Mouse (Mus musculus) megakaryocyte progenitor cell, adult 5-6 weeks (primary cell): ENCODE measurements at regions not wholly inside any gene's neighbourhood (a gene's known extent, or its start where the extent isn't known, plus 50 kb on each side); places are given as distances from the start of the nearest gene placed in this dataset.
A peak's percentile ranks its signal among the peaks of the same experiment; 100 is the strongest.
"Not testable (repeated sequence)": the region's sequence is repeated elsewhere in the genome, so short reads cannot be mapped to it uniquely, and the experiment has no call there.

ENCODE experiments used
- ATAC-seq: replicated peaks from 2 replicates; pipeline ENCODE4 v1.8.0; 2016; ENCODE audit warnings: mild to moderate bottlenecking, moderate TSS enrichment, inconsistent platforms; ENCODE audit not compliant: poor library complexity

- ATAC-seq: peak; percentile 100
These were observed 101.3 kb upstream of the Gm4070 start for GRCm38 (mm10) chr7:106055074-106055473.

DNA sequence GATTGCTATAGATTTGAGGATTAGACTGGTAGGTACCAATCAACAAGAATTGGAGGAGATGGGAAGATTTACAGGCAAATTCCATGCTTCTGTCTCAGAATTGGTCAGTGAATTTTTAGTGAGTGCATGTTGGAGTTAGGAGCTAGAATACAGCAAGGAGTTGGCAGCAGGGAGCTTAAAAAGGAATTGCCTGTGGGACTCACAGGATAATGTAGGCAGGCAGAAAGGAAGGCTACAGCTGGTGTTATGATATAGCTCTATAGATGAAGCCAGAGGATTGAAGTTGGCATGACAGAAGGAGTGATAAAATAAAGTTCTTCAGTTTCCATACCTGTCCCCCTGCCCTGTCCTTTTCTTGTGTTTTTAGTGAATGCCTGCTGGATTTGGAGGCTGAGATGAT is 82.8 kb upstream of the Gm4070 start:
- not testable (repeated sequence) for ATAC-seq

DNA sequence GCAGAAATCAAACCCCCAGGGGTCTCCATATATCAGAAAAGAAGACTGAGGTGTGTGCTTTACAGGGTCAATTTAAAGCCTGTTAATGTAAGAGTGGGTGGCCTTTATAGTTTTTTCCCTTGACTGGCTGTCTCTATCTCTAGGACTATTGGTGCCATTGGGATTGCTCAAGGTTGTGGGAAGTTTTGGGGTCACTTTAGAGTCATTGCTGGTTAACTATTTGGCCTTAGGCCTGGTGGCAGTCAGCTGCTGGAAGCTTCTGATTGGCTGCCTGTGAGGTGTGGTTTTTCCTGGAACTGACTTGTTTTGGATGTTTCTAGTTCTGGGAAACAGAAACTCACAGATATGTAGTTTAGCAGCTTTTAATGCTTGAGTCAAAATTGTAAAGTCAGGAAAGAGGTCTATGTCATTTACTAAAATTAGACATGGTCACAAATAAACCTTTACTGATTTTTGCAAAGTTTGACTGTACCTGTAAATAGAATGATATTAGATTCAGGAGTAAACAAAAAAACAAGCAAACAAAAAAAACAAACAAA is 77.9 kb upstream of the Gm4070 start:
- ATAC-seq: peak; percentile 64
